Comparison of ENCODE assay signal across 30 mouse cellular contexts in the genomic region with DNA sequence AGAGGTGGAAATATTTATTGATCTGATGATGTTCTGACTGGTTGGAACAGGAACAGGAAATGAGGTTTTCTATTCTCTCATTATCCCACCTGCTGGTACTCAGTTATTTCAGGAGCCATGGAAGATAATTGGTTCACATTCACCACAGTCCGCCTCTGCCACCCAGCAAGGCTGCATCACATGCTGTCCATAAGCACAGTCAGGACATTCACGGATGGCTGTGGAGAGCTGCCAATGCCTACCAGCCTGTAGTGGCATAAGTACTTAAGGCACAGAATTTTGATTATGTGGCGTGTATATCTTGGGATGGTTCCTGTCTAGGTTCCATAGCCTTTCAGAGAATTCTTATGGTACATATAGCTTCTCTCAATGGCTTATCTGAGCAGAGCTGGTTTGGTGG. TPM values are rescaled to one million over a fixed set of nuclear protein-coding genes. Genes with fewer than 3 reads are reported as not detected.
A peak's percentile ranks its signal among the peaks of the same experiment; 100 is the strongest.
DNase-seq lines count a peak whose midpoint lies in the region; ATAC-seq lines count a peak whose summit lies in the region.
"Had no signal": no experiment of that assay in that cellular context is flagged by ENCODE, and none has a peak within 500 bp of the region (broad histone marks: within the 10 kb centered on the region; RNA-seq: fewer than 3 reads in every experiment).

No protein-coding gene starts in this region.

- WGBS in limb, embryonic 11.5 days = 92% methylated on average over 3 of the region's 3 CpGs
- WGBS in limb, embryonic 10.5 days = 93% methylated on average over 3 of the region's 3 CpGs

- ATAC-seq in limb, embryonic 11.5 days (ENCODE audit: insufficient number of reproducible peaks, low FRiP score, low TSS enrichment, low read depth) = no peak
- ATAC-seq: activated CD4-positive, CD25-positive, alpha-beta regulatory T cell, adult 4 months; forebrain, embryonic 15.5 days; hindbrain, embryonic 16.5 days had no signal

- H3K27ac ChIP-seq in limb, embryonic 11.5 days (replicated peaks; ENCODE audit: low read depth, low read length) = no peak overlapping the region
- no peak overlapping the region for H3K27ac ChIP-seq in limb, embryonic 10.5 days
- H3K27ac ChIP-seq: embryonic facial prominence, embryonic 10.5 days; embryonic facial prominence, embryonic 13.5 days; forebrain, embryonic 12.5 days; forebrain, embryonic 15.5 days; heart, embryonic 15.5 days; hindbrain, embryonic 10.5 days; hindbrain, embryonic 13.5 days had no signal

- H3K4me3 ChIP-seq in limb, embryonic 11.5 days (ENCODE audit: low read depth, low read length) = no peak overlapping the region
- no peak overlapping the region for H3K4me3 ChIP-seq in limb, embryonic 10.5 days
- H3K4me3 ChIP-seq: embryonic facial prominence, embryonic 10.5 days; embryonic facial prominence, embryonic 13.5 days; erythroblast, embryonic 14.5 days; forebrain, embryonic 12.5 days; forebrain, embryonic 15.5 days; heart, embryonic 12.5 days; heart, embryonic 15.5 days; hindbrain, embryonic 10.5 days; hindbrain, embryonic 13.5 days had no signal

- no peak overlapping the region for H3K4me2 ChIP-seq in limb, embryonic 11.5 days (ENCODE audit: low read depth, severe bottlenecking)
- H3K4me2 ChIP-seq: embryonic facial prominence, embryonic 13.5 days; forebrain, embryonic 12.5 days; forebrain, embryonic 15.5 days; heart, embryonic 12.5 days; heart, embryonic 15.5 days; hindbrain, embryonic 13.5 days had no signal

- no peaks in the 10 kb centered on the region for H3K4me1 ChIP-seq in limb, embryonic 11.5 days (ENCODE audit: control insufficient read depth, insufficient read depth, low read length)
- H3K4me1 ChIP-seq in limb, embryonic 10.5 days = no peaks in the 10 kb centered on the region
- H3K4me1 ChIP-seq: embryonic facial prominence, embryonic 10.5 days; embryonic facial prominence, embryonic 13.5 days; forebrain, embryonic 12.5 days; forebrain, embryonic 15.5 days; heart, embryonic 12.5 days; heart, embryonic 15.5 days; hindbrain, embryonic 10.5 days; hindbrain, embryonic 13.5 days had no signal

- H3K9ac ChIP-seq in limb, embryonic 11.5 days (ENCODE audit: low read length) = no peak overlapping the region
- H3K9ac ChIP-seq: embryonic facial prominence, embryonic 13.5 days; forebrain, embryonic 12.5 days; forebrain, embryonic 15.5 days; heart, embryonic 12.5 days; heart, embryonic 15.5 days; hindbrain, embryonic 13.5 days had no signal

- peak; percentile 7 for DNase-seq in cerebellum, adult 9-11 months
- DNase-seq in cerebellum, adult 9-10 months = no peak
- peak; percentile 42 for DNase-seq in heart, adult 11 months
- no peak for DNase-seq in heart, adult 18-20 months
- DNase-seq in limb, embryonic 11.5 days (ENCODE audit: low spot score) = peak; percentile 9
- DNase-seq in limb, embryonic 10.5 days (ENCODE audit: low spot score) = no peak
- no peak for DNase-seq in thymus, postnatal 25 days
- DNase-seq: adrenal gland, adult 8-10 months; adrenal gland, postnatal 25 days; cerebellum, adult 18-20 months; cerebellum, postnatal 10 days; embryo, embryonic 11 days; gastrocnemius, postnatal 10 days; gastrocnemius, postnatal 36 days; heart, postnatal 10 days; heart, postnatal 36 days had no signal

- H3K9me3 ChIP-seq in limb, embryonic 11.5 days (ENCODE audit: control insufficient read depth, low read length) = no peaks in the 10 kb centered on the region
- no peaks in the 10 kb centered on the region for H3K9me3 ChIP-seq in limb, embryonic 10.5 days (replicated peaks)
- H3K9me3 ChIP-seq: embryonic facial prominence, embryonic 10.5 days; embryonic facial prominence, embryonic 13.5 days; forebrain, embryonic 12.5 days; forebrain, embryonic 15.5 days; heart, embryonic 12.5 days; heart, embryonic 15.5 days; hindbrain, embryonic 10.5 days; hindbrain, embryonic 13.5 days had no signal

- no peaks in the 10 kb centered on the region for H3K27me3 ChIP-seq in limb, embryonic 11.5 days (ENCODE audit: control insufficient read depth, insufficient read depth, low read length)
- no peaks in the 10 kb centered on the region for H3K27me3 ChIP-seq in limb, embryonic 10.5 days (ENCODE audit: low read depth, poor library complexity, severe bottlenecking)
- H3K27me3 ChIP-seq: embryonic facial prominence, embryonic 13.5 days; forebrain, embryonic 12.5 days; forebrain, embryonic 15.5 days; heart, embryonic 12.5 days; heart, embryonic 15.5 days; hindbrain, embryonic 13.5 days had no signal

- H3K36me3 ChIP-seq in limb, embryonic 11.5 days (ENCODE audit: control insufficient read depth, insufficient read depth, low read length) = no peaks in the 10 kb centered on the region
- no peaks in the 10 kb centered on the region for H3K36me3 ChIP-seq in limb, embryonic 10.5 days
- H3K36me3 ChIP-seq: embryonic facial prominence, embryonic 10.5 days; embryonic facial prominence, embryonic 13.5 days; forebrain, embryonic 12.5 days; forebrain, embryonic 15.5 days; heart, embryonic 12.5 days; heart, embryonic 15.5 days; hindbrain, embryonic 10.5 days; hindbrain, embryonic 13.5 days had no signal

RNA-seq across cellular contexts. Expression of a gene that starts 30.0 kb away (rescaled TPM):
- total RNA-seq in heart, adult 18-20 months (2021) = not detected
- not detected in 2 replicates for polyA plus RNA-seq in limb, embryonic 11.5 days (2014; fragmentation: Nextera tagmentation; extraction: Ambion mirVana)
- 0.30 TPM in 1 of 2 replicates, not detected in the other for polyA plus RNA-seq in limb, embryonic 10.5 days (2016; fragmentation: Nextera tagmentation; extraction: Ambion mirVana)
- total RNA-seq: adrenal gland, adult 8-10 months; adrenal gland, postnatal 25 days; ES-E14; gastrocnemius, adult 18-20 months; gastrocnemius, postnatal 10 days; gastrocnemius, postnatal 36 days; granulocyte monocyte progenitor cell, adult 5-6 weeks; heart, postnatal 10 days; heart, postnatal 36 days had no signal
- polyA plus RNA-seq: activated CD4-positive, CD25-positive, alpha-beta regulatory T cell, adult 4 months; embryonic facial prominence, embryonic 10.5 days; embryonic facial prominence, embryonic 13.5 days; erythroblast, embryonic 14.5 days; heart, embryonic 15.5 days had no signal

RNA-seq across cellular contexts. Expression of a gene that starts 32.0 kb away (rescaled TPM):
- total RNA-seq in heart, adult 18-20 months (2021) = under 1 TPM in 1 of 2 experiments, not detected in 1; 0.32 TPM
- polyA plus RNA-seq in limb, embryonic 11.5 days (2014; fragmentation: Nextera tagmentation; extraction: Ambion mirVana) = 1.4 and 2.1 TPM in 2 replicates
- 1.2 and 2.1 TPM in 2 replicates for polyA plus RNA-seq in limb, embryonic 10.5 days (2016; fragmentation: Nextera tagmentation; extraction: Ambion mirVana)
- total RNA-seq: gastrocnemius, adult 18-20 months; gastrocnemius, postnatal 36 days; granulocyte monocyte progenitor cell, adult 5-6 weeks had no signal
- polyA plus RNA-seq: erythroblast, embryonic 14.5 days had no signal

Comparison
In these comparisons a context has a peak if more than half of its experiments do, and no peak if none do; other contexts are left out.
1. DNase-seq: peak in cerebellum, adult 9-11 months (single experiment), heart, adult 11 months (single experiment) and limb, embryonic 11.5 days (single experiment); none in cerebellum, adult 9-10 months (single experiment), heart, adult 18-20 months (0 of 2), limb, embryonic 10.5 days (single experiment) and thymus, postnatal 25 days (single experiment).